8 mouse cellular contexts compared by ENCODE assay signal in genomic region chr14:55590748-55591330, GRCm38 (mm10). TPM values are rescaled to one million over a fixed set of nuclear protein-coding genes. Genes with fewer than 3 reads are reported as not detected.
DNase-seq lines count a peak whose midpoint lies in the region; ATAC-seq and TF ChIP-seq lines count a peak whose summit lies in the region.

Gene Psme2, minus strand, starts transcription at chr14:55591113.

- H3K27ac ChIP-seq in forebrain, embryonic 12.5 days, result peak within 1 kb of the TSS; percentile 95
- peak within 1 kb of the TSS; percentile 96 for H3K27ac ChIP-seq in heart, postnatal 0 days (ENCODE audit: low read depth)
- H3K27ac ChIP-seq in liver, embryonic 16.5 days (ENCODE audit: low read length), result peak within 1 kb of the TSS; percentile 97
- H3K27ac ChIP-seq in neural tube, embryonic 13.5 days (replicated peaks), result peak within 1 kb of the TSS; percentile 96

- no peak for TF ChIP-seq CTCF in E14TG2a.4 (conservative IDR thresholded peaks at IDR 0.05; ENCODE audit: low read length)
- TF ChIP-seq CTCF in heart, postnatal 0 days (IDR thresholded peaks at IDR 0.05; ENCODE audit: low read depth), result no peak; the same call in 1 of the 2 replicates

- peak within 1 kb of the TSS; percentile 83 for H3K9ac ChIP-seq in forebrain, embryonic 12.5 days
- H3K9ac ChIP-seq in heart, postnatal 0 days (replicated peaks; ENCODE audit: low read depth, low read length), result peak within 1 kb of the TSS; percentile 72
- H3K9ac ChIP-seq in liver, embryonic 16.5 days (ENCODE audit: low read depth, low read length), result peak within 1 kb of the TSS; percentile 98
- H3K9ac ChIP-seq in neural tube, embryonic 13.5 days, result peak within 1 kb of the TSS; percentile 91

- H3K27me3 ChIP-seq in E14TG2a.4 (ENCODE audit: insufficient read depth, low read length), result no peaks in the 10 kb centered on the region
- H3K27me3 ChIP-seq in forebrain, embryonic 12.5 days, result no peaks in the 10 kb centered on the region
- H3K27me3 ChIP-seq in heart, postnatal 0 days (ENCODE audit: control insufficient read depth, insufficient read depth, low read length), result no peaks in the 10 kb centered on the region
- H3K27me3 ChIP-seq in liver, embryonic 16.5 days (ENCODE audit: control insufficient read depth, insufficient read depth, low read depth, low read length), result no peaks in the 10 kb centered on the region
- no peaks in the 10 kb centered on the region for H3K27me3 ChIP-seq in neural tube, embryonic 13.5 days

- peak; percentile 97 for ATAC-seq in forebrain, embryonic 12.5 days (ENCODE audit: low FRiP score)
- peak; percentile 94 for ATAC-seq in heart, postnatal 0 days (ENCODE audit: insufficient read depth, low read depth)
- peak; percentile 87 for ATAC-seq in liver, embryonic 16.5 days (ENCODE audit: low read depth)
- peak; percentile 97 for ATAC-seq in neural tube, embryonic 13.5 days (ENCODE audit: low read depth)

- H3K4me1 ChIP-seq in E14TG2a.4 (replicated peaks; ENCODE audit: low read depth, low read length), result peaks cover 49% of the 10 kb centered on the region
- H3K4me1 ChIP-seq in forebrain, embryonic 12.5 days, result peaks cover 28% of the 10 kb centered on the region
- H3K4me1 ChIP-seq in heart, postnatal 0 days (ENCODE audit: control insufficient read depth, insufficient read depth), result peaks cover 14% of the 10 kb centered on the region
- peaks cover 45% of the 10 kb centered on the region for H3K4me1 ChIP-seq in liver, embryonic 16.5 days (ENCODE audit: control insufficient read depth, low read depth, low read length)
- H3K4me1 ChIP-seq in neural tube, embryonic 13.5 days (replicated peaks), result peaks cover 37% of the 10 kb centered on the region

- TF ChIP-seq EP300 in heart, postnatal 0 days (IDR thresholded peaks at IDR 0.05; ENCODE audit: low read depth), result no peak

- 2% methylated on average over 22 of the region's 22 CpGs for WGBS in forebrain, embryonic 12.5 days
- 0% methylated on average over 22 of the region's 22 CpGs for WGBS in heart, postnatal 0 days
- WGBS in liver, embryonic 16.5 days (ENCODE audit: insufficient replicate concordance), result under 1% methylated on average over 22 of the region's 22 CpGs
- WGBS in neural tube, embryonic 13.5 days, result 1% methylated on average over 22 of the region's 22 CpGs

- H3K4me3 ChIP-seq in E14TG2a.4 (replicated peaks; ENCODE audit: low read length), result peak within 1 kb of the TSS; percentile 99
- H3K4me3 ChIP-seq in forebrain, embryonic 12.5 days (replicated peaks), result peak within 1 kb of the TSS; percentile 83
- H3K4me3 ChIP-seq in heart, postnatal 0 days (ENCODE audit: low read depth, low read length), result peak within 1 kb of the TSS; percentile 79
- peak within 1 kb of the TSS; percentile 95 for H3K4me3 ChIP-seq in liver, embryonic 16.5 days (ENCODE audit: low read depth, low read length)
- H3K4me3 ChIP-seq in neural tube, embryonic 13.5 days, result peak within 1 kb of the TSS; percentile 72

- H3K36me3 ChIP-seq in E14TG2a.4 (ENCODE audit: insufficient read depth, low read length), result peaks cover 49% of the 10 kb centered on the region
- peaks cover 22% of the 10 kb centered on the region for H3K36me3 ChIP-seq in forebrain, embryonic 12.5 days (replicated peaks)
- peaks cover 38% of the 10 kb centered on the region for H3K36me3 ChIP-seq in heart, postnatal 0 days (replicated peaks; ENCODE audit: control insufficient read depth, insufficient read depth, low read length)
- peaks cover 16% of the 10 kb centered on the region for H3K36me3 ChIP-seq in liver, embryonic 16.5 days (ENCODE audit: control insufficient read depth, insufficient read depth)
- H3K36me3 ChIP-seq in neural tube, embryonic 13.5 days, result peaks cover 38% of the 10 kb centered on the region

- H3K9me3 ChIP-seq in E14TG2a.4 (ENCODE audit: low read length), result no peaks in the 10 kb centered on the region
- no peaks in the 10 kb centered on the region for H3K9me3 ChIP-seq in forebrain, embryonic 12.5 days
- no peaks in the 10 kb centered on the region for H3K9me3 ChIP-seq in heart, postnatal 0 days (replicated peaks; ENCODE audit: control insufficient read depth, low read length)
- H3K9me3 ChIP-seq in liver, embryonic 16.5 days (replicated peaks; ENCODE audit: control insufficient read depth, low read length), result no peaks in the 10 kb centered on the region
- no peaks in the 10 kb centered on the region for H3K9me3 ChIP-seq in neural tube, embryonic 13.5 days

- H3K4me2 ChIP-seq in forebrain, embryonic 12.5 days, result peak within 1 kb of the TSS; percentile 97
- peak within 1 kb of the TSS; percentile 93 for H3K4me2 ChIP-seq in heart, postnatal 0 days (ENCODE audit: low read depth, low read length)
- peak within 1 kb of the TSS; percentile 95 for H3K4me2 ChIP-seq in liver, embryonic 16.5 days (ENCODE audit: low read depth, low read length)
- peak within 1 kb of the TSS; percentile 93 for H3K4me2 ChIP-seq in neural tube, embryonic 13.5 days

- DNase-seq in c-Kit-positive CD71-positive TER-119-positive erythroid progenitor cells, embryonic 14.5 days (ENCODE audit: low spot score), result peak; percentile 90
- peak; percentile 100 for DNase-seq in heart, postnatal 0 days (ENCODE audit: low spot score)
- peak; percentile 92 to 95 for DNase-seq in kidney, postnatal 4 days
- peak; percentile 93 for DNase-seq in testis, postnatal 14 days (ENCODE audit: low spot score)

RNA-seq across cellular contexts. Expression of gene Psme2, which starts in this region (rescaled TPM):
- polyA plus RNA-seq in forebrain, embryonic 12.5 days (2016; fragmentation: Nextera tagmentation; extraction: Ambion mirVana), result 199 and 201 TPM in 2 replicates
- 35.3 and 352 TPM in 2 replicates for total RNA-seq in heart, postnatal 0 days (2014; rRNA removed; ENCODE audit: low replicate concordance)
- 220 and 234 TPM in 2 replicates for polyA plus RNA-seq in heart, postnatal 0 days (2015; fragmentation: Nextera tagmentation; extraction: Ambion mirVana)
- polyA plus RNA-seq in liver, embryonic 16.5 days (2015; fragmentation: Nextera tagmentation; extraction: Ambion mirVana), result 177 and 181 TPM in 2 replicates
- 178 and 199 TPM in 2 replicates for polyA plus RNA-seq in neural tube, embryonic 13.5 days (2015; fragmentation: Nextera tagmentation; extraction: Ambion mirVana)

Comparison
In these comparisons a context has a peak if more than half of its experiments do, and no peak if none do; other contexts are left out.
1. Peak in every context shown above with its lines: DNase-seq, ATAC-seq, H3K4me3 ChIP-seq and H3K27ac ChIP-seq.